Mouse (Mus musculus): ENCODE measurements around the gene Cisd1.

GRCm38 (mm10) chr10:71338156-71338905 is 6.4 kb downstream of the Cisd1 start:
- TF ChIP-seq JUND (conservative IDR thresholded peaks at IDR 0.05; ENCODE audit: low read depth, low read length), result no peak
- TF ChIP-seq EP300 (IDR thresholded peaks at IDR 0.05; ENCODE audit: low read length), result no peak
- no peak for TF ChIP-seq MXI1 (IDR thresholded peaks at IDR 0.05; ENCODE audit: low read depth, low read length)
- TF ChIP-seq MAFK (IDR thresholded peaks at IDR 0.05; ENCODE audit: insufficient replicate concordance, low read length), result no peak
- TF ChIP-seq ZMIZ1 (IDR thresholded peaks at IDR 0.05; ENCODE audit: low read depth, low read length), result no peak
- no peak for TF ChIP-seq MAX (IDR thresholded peaks at IDR 0.05; ENCODE audit: low read length)
- no peak for TF ChIP-seq CTCF (conservative IDR thresholded peaks at IDR 0.05 in 1 of 2, IDR thresholded peaks at IDR 0.05 in 1 of 2; ENCODE audit: low read depth in 2 of 2, low read length in 2 of 2)
- TF ChIP-seq USF1 (IDR thresholded peaks at IDR 0.05; ENCODE audit: low read depth, low read length), result no peak
- no peak for TF ChIP-seq ETS1 (conservative IDR thresholded peaks at IDR 0.05; ENCODE audit: low read depth, low read length)
- no peak for TF ChIP-seq ZNF384 (IDR thresholded peaks at IDR 0.05; ENCODE audit: low read depth, low read length)
- no peak for TF ChIP-seq HCFC1 (IDR thresholded peaks at IDR 0.05; ENCODE audit: low read depth, low read length)
- TF ChIP-seq MEF2A (IDR thresholded peaks at IDR 0.05; ENCODE audit: borderline replicate concordance, low read depth, low read length), result no peak

Data from CH12.LX (cell line).